Mouse (Mus musculus) thymus, adult 2 months (tissue): ENCODE results near the gene Idh3a.

ENCODE experiments used
- CTCF ChIP-seq: fragments of 200-500 bp; IDR thresholded peaks from 2 replicates; pipeline ENCODE4 v1.5.1; 2012; ENCODE audit warnings: mild to moderate bottlenecking, control low read depth, low read length, moderate library complexity, borderline replicate concordance; ENCODE audit not compliant: control insufficient read depth, poor library complexity, insufficient read depth; ENCODE audit errors: extremely low read depth
- POLR2A ChIP-seq: fragments of 200-500 bp; IDR thresholded peaks from 2 replicates; pipeline ENCODE4 v1.6.1; 2012; ENCODE audit warnings: mild to moderate bottlenecking, low read length, control low read depth, moderate library complexity; ENCODE audit not compliant: control insufficient read depth, poor library complexity, insufficient read depth; ENCODE audit errors: extremely low read depth

DNA sequence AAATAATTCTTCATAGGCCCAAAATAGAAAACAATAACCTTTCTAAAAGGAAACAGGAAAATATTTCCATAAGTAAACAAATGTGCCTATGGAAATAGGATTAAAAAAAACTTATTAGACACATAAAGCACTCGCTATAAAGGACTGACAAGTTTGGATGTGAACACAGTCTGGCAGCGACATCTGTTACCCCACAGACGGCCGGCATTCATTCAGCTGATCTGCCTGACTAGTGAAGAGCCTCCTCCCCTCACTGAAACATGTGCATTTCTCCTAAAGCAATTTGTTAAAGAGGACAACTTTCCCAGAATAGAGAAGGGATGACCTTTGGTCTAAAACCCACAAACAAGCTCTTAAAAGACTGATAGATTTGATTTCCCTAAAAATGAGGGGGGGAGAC lies 49.1 kb upstream of the Idh3a start:
- TF ChIP-seq CTCF (no peak), POLR2A (no peak)
